Mouse (Mus musculus) spleen, postnatal 14 days (tissue): ENCODE measurements around the gene 4921539E11Rik.

Experiments
- DNase-seq, 2 experiments: peaks; one replicate each; pipeline ENCODE4 v3.0.0; 2021 to 2022; ENCODE audit warnings: low spot score in 2 of 2

4921539E11Rik gene

DNA sequence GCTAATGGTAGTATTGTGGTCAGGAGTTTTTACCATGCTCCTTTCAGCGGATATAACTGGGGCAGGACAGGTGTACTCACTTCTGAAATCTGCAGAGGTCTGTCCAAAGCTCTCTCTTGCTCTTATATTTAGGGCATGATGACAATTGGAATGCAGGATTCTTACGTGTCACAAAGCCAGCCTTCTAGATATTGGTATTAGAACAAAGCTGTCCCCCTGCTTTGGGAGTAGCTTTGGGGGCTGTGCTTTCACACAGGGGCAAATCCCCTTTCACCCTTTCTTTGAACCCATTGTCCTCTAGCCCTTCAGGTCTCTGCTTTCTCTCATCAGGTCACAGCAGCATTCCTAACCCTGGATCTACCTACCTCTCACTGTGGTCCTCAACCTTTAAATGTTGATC lies at the start of gene 4921539E11Rik:
Gene 4921539E11Rik, minus strand, starts transcription at position 101 of the 400 bp plus-strand sequence.
- no peak for DNase-seq

DNA sequence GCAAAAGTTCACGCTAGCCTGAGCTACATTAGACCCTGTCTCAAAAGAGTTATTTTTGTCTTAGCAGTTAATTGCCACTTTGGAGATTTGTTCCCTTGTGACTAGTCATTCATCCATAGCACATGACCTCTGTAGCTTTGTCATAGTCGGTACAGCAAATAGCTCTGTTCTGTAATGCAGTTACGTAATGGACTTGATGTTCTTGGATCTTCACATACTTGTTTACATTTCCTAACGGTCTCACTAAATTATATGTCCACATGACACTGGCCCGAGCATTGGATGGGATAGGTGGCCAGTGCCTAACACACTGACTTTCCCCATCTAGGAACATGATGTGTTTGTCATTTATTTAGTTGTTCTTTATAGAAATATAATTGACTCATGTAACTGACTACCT lies 44.5 kb upstream of the 4921539E11Rik start:
- no peak for DNase-seq

DNA sequence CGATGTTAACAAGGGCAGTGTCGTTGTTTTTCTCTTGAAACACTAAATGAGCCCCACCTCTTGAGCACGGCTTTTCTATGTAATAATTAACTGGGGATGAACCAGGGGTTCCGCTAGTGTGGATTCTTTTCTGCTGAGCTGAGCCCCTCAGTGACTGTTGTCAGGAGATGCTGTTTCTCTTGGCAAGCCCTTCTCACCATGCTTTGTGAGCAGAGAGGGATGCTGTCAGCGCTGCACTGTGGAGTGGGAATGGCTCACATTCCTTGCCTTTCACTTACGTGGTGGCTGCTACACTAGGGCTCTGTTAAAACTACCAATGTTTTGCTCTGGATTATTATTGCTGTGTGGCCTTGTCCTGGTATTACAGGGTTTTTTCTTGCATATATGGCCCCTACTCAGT lies 38.7 kb upstream of the 4921539E11Rik start:
- DNase-seq = no peak

DNA sequence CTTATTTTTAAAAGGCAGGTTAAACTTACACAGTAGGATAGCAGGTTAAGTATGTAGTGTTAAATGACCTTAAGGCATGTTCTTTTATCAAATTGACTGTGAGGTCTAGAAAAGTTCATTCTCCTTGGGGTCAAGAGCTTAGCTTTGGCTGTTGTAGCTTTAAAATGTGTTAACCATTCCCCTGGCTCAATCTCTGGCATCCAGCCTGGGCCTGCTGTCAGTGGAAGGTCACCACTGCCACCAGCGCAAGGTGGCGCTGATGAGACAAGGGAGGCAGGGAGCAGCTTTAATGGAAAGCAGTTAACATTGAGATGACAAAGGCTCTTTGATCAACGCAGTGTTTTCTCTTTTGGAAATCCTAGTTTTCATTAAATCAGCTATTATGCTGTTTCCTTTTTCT lies 36.3 kb upstream of the 4921539E11Rik start:
- no peak for DNase-seq

DNA sequence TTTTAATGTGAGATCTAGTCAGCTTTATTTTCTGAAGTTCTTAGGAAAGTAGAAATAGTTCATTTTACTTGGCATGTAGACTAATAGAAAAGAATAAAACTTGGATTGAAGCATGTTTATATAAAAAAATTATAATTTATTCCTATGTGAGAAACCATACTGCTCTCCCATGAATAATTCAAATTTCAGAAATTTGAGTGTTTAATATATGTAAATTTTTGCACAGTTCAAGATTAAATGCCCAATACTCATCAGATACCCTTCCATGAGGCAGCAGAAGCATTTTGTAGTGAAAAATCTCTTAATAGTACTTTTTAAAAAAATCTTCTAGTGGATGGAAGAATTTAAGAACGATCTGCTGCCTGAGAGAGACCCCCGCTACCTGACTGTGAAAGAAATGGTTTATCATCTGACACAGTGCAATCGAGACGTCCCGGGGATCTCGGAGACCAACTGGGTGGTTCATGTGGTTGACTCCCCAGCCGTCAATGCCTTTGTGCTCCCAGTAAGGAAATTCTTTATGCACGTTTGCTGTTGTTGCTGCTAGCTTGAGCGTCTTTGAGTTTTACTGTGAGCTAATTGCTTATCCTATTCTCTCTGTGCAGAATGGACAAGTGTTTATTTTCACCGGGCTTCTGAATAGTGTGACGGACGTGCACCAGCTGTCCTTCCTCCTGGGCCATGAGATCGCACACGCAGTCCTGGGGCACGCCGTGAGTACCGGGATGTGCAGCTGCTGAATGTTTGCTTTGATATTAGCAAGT lies 34.2 kb upstream of the 4921539E11Rik start:
- no peak for DNase-seq

DNA sequence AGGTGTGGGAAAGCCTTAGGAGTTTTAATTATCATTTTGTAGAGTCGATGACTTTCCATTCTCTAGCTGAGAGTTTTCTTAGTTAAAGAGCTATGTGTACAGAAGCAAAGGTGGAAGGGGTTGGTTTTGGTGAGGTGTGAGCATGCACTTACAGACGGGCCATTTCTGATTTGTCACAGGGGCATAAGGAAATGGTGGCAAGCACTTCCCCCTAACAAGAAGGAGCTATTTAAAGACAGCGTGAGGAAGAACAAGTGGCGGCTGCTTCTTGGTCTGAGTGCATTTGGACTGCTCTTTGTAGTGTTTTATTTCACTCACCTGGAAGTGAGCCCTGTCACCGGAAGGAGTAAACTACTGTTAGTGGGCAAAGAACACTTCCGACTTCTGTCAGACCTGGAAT lies 30.8 kb upstream of the 4921539E11Rik start:
- no peak for DNase-seq

DNA sequence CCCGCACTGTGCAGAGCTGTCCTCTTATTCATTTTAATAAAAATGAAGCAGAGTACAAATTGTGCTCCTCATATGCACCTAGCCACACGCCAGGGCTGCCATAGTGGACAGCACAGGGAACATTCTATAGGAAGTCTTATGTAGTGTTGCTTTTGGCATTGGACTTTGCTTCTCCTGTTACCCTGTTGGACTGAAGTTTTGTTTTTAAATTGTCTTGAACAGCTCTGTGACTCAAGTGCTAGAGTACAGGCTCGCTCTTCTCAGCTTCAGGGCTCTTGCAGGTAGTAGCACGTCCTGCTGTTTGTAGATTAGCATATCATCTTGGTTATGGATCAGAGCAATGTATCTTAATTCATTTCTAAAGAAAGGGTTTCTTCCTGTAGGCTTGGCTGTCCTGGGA lies 25.2 kb upstream of the 4921539E11Rik start:
- DNase-seq = no peak

DNA sequence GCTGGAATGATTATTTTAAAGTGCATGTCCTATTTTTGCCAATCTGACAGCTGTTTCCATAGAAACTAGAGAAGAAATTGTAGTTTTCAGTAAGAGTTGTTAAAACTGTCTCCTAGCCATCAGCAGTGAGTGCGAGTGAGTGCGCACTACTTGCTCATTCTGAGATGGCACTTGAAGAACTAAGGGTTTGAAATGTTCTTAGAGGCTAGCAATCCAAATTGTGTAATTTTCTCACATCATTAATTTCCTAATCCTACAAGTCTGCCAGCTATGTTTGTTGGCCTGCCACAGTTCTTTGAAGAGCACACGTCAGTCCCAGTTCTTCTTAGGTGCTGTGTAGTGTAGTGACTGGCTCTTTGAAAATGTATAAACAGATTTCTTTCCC lies 23.9 kb upstream of the 4921539E11Rik start:
- no peak for DNase-seq

DNA sequence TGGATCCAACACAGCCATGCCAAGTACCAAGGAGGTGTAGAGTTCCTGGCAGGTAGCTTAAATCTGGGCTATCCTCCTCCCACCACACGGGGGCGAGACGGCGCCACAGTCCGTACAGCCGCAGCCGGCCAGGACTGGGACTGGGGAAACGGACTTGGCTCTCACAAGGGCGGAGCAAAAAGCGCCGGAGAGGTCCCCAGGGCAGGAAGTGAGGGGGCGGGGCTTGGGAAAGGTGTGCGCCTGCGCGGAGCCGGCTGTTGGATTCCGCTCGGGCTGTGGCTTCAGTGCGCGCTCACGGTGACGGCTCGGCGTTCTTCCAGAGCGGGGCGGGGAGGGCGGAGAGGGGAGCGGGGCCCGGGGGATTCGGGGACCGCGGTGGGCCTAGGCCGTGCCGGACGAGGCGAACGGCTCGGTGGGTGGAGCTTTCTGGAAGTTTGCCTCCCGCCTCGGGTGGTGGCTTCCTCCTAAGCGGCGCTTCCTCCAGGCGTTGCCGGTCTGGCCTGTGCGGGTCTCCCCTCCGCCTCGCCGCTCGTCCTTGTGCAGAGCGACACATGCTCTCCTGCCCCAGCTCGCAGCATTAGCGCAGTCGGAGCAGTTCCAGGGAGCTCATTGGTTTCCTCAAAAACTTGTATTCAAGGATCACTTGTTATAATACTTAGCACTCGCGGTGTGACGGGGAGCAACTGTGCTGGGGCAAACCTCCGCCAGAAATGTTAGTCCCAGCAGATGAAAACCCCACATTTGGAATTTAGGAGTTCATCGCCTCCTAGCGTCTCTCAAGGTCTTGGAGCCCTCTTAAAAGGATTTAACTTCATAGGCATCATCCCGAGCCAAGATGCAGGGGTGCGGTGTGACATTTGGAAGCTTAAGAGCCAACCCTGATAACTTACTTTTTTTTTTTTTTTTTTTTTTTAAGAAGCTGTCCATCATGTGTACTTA lies 23.2 kb upstream of the 4921539E11Rik start, which contains the start of gene Oma1:
Gene Oma1, plus strand, starts transcription at position 226 of the 939 bp plus-strand sequence.
- DNase-seq = peak; percentile 93 to 95

DNA sequence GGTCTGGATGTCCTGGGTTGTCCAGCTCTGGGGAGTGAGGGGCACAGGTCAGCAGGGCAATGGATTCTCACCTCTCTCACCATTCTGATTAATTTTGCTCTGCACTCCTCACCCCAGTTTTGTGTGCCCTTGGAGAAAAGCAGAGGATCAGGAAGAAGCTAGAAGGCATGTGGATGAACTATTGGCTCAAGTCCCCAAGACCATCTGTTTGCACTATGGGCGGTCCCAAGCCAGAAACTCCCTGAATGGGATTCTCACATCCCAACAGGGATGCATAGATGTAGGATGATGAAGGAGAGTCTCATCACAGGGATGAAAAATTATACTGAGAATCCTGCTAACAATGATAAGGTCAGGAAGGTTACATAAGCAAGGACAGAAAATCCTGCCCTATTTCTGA lies 13.2 kb upstream of the 4921539E11Rik start:
- no peak for DNase-seq

DNA sequence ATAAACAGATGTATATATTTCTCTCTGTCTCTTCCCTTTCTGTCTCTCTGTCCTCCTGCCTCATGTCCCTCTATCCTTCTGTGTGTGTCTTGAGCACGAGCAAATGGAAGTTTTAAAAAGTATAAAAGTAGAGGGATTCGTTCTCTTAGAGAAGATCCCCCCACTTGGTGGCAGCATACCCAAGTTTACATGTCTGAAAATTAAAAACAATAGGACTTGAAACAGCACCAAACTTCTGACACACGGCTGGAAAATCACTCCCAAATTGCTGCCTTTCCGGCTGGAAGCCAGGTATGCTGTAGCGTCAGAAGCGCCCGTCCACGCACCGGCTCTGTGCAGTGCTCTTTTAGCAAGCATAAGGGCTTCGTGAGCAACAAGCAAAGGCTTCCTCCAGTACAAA lies 8.7 kb upstream of the 4921539E11Rik start:
- no peak for DNase-seq

DNA sequence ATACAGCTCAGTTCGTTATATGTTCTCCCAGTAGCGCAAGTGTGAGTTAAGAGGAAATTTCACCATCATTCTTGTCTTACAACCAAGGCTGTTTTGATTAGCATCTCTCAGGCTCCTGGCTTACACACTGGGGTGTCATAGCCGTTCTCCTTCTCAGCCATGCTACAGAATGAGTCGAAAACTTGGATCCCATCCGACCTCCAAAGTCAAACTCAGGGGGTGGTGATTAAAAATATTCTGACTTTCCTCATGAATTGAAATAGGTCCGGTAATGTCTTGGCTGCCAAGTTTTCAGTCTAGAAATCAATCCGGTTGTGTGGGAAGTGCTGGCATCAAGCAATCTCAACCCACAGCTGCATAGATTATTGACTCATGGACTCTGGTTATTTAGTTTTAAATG lies 2.3 kb downstream of the 4921539E11Rik start:
- no peak for DNase-seq

DNA sequence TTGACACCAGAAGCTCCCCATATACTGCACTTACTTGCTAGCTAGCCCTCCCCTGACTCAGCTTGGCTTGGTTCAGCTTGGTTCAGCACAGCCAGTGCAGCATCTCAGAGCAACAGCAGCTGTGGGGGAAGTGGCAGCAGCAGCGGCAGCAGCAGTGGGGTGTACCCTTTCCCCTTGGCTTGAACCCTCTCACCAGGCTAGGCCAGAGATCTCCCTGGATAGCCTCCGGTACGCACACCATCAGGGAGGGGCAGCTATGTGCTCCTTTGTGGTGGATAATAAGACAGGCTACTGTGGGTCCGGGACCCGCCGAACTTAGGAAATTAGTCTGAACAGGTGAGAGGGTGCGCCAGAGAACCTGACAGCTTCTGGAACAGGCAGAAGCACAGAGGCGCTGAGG lies 17.6 kb downstream of the 4921539E11Rik start:
- no peak for DNase-seq

DNA sequence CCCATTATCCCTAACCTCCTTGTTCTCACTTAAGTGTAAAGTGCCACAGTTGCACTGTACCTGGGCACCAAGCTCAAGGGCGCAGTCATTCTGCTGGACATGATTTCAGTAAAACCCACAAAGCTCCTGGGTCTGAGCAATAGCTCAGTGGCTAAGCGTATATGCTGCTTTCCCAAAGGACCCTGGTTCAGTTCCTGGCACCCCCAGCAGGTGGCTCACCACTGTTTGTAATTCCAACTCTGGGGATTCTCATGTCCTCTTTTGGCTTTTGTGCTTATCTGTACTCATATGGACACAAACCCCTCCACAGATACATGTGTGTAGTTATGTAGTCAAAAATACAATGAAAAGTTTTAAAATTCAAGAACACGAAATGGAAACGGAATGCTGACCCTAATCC lies 21.3 kb downstream of the 4921539E11Rik start:
- DNase-seq = no peak

DNA sequence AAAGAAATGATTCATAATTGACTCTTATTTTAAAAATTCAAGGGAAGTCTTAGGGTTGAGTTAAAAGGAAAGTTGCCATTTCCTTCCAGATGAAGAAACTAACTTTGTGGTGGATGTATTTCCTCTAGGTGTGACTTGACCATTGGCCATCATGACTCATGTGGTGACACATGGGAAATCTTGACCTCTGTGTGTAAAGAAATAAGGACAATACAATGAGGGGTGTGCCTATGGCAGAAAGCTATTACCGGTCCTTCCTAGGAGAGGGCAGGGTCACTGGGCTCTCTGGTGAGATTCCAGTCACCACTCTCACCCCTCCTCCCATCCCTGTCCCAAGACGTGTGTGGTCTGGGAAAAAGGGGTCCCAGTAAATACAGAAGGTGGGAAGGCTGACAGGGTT lies 25.5 kb downstream of the 4921539E11Rik start:
- DNase-seq = no peak

DNA sequence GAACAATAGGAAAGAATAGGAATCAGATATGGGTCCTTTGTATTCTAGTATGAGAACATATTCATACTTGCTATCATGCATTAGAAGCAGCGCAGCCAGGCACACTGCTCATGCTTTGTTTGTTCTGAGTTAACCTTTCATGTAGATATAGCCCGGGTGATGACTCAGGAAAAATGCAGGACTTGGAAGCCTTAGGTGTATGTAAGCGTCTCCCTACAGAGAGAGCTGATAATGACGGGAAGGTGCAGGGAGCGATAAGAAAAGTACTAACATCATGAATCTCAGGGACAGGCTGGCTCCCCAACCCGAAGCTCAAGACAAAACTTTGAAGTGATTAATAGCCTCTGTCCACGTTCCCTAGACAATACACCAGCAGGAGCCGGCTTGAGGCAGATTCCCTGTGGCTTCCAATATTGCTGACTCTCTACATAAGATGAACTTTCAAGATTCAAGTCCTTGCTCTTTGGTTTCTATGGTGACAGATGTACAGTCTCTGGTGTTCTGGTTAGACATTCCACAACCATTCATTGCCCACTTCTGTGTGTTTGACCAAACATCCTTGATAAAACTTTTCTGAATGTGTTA lies 26.8 kb downstream of the 4921539E11Rik start:
- no peak for DNase-seq

DNA sequence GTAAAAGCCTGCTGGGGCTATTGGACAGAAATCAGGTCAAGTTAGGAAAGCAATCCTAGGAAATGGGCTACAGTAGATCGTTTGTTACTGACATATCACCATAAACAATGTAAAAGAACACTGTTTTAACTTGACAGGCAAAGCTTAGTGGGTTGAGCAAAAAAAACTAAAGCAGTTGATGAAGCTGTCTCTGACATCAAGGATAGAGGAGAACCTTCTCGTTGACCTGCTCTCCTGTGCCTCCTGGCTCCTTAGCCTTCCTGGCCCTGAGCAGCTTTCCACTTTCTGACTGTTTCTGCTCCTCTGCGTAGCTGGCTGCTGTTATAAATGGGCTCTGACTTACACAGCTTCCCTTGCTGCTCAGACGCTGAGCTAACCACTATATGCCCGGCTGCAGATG lies 27.3 kb downstream of the 4921539E11Rik start:
- DNase-seq = no peak

DNA sequence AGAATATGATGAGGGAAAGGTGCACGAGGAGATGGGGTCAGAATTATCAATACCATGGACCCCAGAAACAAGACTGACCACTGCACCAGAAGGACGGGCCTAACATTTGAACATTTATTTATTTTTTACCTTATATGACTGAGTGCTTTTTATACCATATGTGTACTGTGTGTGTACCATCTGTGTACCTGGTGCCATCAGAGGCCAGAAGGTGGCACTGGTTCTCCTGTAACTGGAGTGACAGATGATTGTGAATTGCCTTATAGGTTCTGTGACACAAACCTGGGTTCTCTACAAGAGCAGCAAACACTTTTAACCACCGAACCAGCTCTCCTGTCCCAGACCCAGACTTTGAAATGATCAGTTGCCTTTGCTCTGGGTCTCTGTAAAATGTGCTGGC lies 31.8 kb downstream of the 4921539E11Rik start:
- no peak for DNase-seq

DNA sequence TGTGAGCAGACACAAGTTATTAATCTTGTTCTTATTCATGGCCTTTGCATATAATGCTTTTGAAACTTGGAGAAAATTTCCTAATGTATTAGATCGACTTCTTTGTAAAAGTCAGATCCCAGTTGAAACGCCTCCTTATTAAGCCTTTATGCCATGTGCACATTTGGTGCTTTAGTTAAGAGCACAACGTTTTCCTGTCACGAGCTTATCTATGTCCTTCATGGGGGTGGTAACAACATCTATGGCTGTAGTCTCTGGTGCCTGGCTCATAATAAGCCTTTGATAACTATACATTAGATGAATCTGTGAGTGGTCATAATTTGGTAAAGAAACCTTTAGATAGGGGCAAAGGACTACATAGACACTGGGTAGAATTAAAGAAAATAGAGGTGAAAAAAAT lies 36.8 kb downstream of the 4921539E11Rik start:
- no peak for DNase-seq

DNA sequence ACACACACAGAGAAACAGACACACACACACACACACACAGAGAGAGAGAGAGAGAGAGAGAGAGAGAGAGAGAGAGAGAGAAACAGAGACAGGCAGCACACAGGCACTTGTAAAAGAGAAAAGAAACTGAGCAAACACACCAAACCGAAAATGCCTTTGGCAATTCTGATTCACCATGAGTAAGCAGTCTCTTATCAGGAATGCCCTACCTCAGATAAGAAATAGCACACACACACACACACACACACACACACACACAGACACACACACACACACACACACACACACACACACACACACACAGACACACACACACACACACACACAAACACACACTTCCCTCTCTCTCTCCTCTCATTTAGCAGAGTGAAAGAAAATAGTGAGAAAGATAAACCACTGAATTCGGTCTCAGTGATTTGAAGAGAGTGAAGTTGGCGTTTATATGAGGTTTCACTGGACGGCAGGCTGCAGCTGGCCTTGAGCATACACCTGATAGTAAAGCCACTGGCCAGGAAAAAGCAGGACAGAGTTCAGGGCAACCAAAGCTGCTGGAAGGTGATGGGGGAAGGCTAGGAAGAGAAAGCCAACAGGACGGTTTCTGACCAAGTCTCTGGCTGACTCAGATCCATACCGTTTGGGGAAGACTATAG lies 41.1 kb downstream of the 4921539E11Rik start:
- DNase-seq = no peak

DNA sequence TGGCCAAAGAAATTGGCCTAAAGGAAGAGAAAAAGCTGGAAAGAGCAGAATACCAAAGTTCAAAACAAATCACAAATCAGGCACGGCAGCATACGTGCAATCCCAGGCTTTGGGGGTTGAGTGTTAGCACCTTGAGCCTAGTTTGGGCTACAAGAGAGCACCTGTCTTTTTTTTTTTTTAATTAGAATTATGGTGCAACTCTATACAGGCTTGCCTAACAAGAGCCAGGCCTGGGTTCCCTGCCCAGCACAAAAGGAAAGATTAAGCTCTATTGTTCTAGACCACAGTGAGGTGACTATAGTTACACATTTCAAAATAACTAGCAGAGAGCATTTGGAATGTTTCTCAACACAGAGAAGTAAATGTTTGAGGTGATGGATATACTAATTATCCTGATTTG lies 42.9 kb downstream of the 4921539E11Rik start:
- DNase-seq = no peak

DNA sequence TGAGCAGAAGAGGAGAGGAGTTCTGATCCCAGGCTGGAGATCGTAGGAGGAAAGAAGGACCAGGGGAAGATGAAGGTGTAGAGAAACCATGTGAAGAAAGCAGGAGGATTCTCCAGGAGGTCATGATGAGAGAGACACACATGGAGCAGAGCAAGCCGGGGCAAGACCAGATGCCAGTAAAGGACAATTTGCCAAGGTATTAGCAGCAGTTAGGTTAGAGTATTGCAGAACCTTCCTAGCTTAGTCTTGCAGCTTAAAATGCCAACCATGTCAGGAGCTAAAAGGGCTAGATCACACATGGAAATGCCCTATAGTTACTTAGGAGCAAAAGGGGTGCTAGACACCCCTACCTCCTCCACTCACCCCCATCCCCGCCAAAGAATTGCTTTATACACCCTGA lies 43.4 kb downstream of the 4921539E11Rik start:
- DNase-seq = no peak
